Mouse (Mus musculus) G1E (cell line): Measurements from ENCODE around the gene Cebpb. TPM values are rescaled to one million over a fixed set of nuclear protein-coding genes. Genes with fewer than 3 reads are reported as not detected.
A peak's percentile ranks its signal among the peaks of the same experiment; 100 is the strongest.

Experiments used
- ATAC-seq: 2 replicates; pipeline ENCODE4 v1.8.0; 2016; ENCODE audit warnings: mild to moderate bottlenecking; ENCODE audit not compliant: insufficient number of reproducible peaks, poor library complexity, low FRiP score, severe bottlenecking; ENCODE audit errors: extremely low read depth
- DNase-seq: peaks from one replicate; pipeline ENCODE4 v3.0.0; 2012; ENCODE audit warnings: low spot score
- H3K27me3 ChIP-seq: 2 replicates; pipeline ENCODE4 v1.6.1; 2012; ENCODE audit warnings: mild to moderate bottlenecking, low read length, inconsistent platforms; ENCODE audit not compliant: insufficient read depth
- H3K36me3 ChIP-seq: replicated peaks from 2 replicates; pipeline ENCODE3; 2012; ENCODE audit warnings: mild to moderate bottlenecking, inconsistent platforms
- H3K4me1 ChIP-seq: 2 replicates; pipeline ENCODE4 v1.6.1; 2012; ENCODE audit warnings: low read depth, low read length, inconsistent platforms, mixed read lengths; ENCODE audit not compliant: insufficient read depth
- H3K4me3 ChIP-seq: 2 replicates; pipeline ENCODE4 v1.5.1; 2012; ENCODE audit warnings: low read depth, mild to moderate bottlenecking, inconsistent platforms, low read length, moderate library complexity, mixed read lengths
- H3K9me3 ChIP-seq: replicated peaks from 2 replicates; pipeline ENCODE4 v1.6.1; 2012; ENCODE audit warnings: inconsistent platforms
- CTCF ChIP-seq: IDR thresholded peaks from 2 replicates; pipeline ENCODE4 v1.5.1; 2012; ENCODE audit warnings: low read depth, low read length, inconsistent platforms, mixed read lengths
- GATA1 ChIP-seq: IDR thresholded peaks from 2 replicates; pipeline ENCODE4 v1.6.1; 2012; ENCODE audit warnings: borderline replicate concordance, low read length, inconsistent platforms, mixed read lengths
- GATA2 ChIP-seq: IDR thresholded peaks from 2 replicates; pipeline ENCODE4 v1.6.1; 2012; ENCODE audit warnings: low read depth, low read length, inconsistent platforms, borderline replicate concordance
- POLR2AphosphoS5 ChIP-seq: IDR thresholded peaks from 2 replicates; pipeline ENCODE4 v1.6.1; 2012; ENCODE audit warnings: low read depth, low read length, inconsistent platforms; ENCODE audit not compliant: insufficient replicate concordance
- TAL1 ChIP-seq: conservative IDR thresholded peaks from 2 replicates; pipeline ENCODE4 v1.6.1; 2012; ENCODE audit warnings: low read depth, low read length, inconsistent platforms, mixed read lengths
- polyA plus RNA-seq: library from polyadenylated mRNA; stranded (reverse); fragments of >175 nt; gene quantifications from 2 replicates; pipeline ENCODE4 v1.2.3, GENCODE M21; 2012
- total RNA-seq, 2 experiments: library from RNA; stranded (forward) in 1 of 2; stranded (reverse) in 1 of 2; fragments of 200-1000 nt in 1 of 2; fragments of >200 nt in 1 of 2; fragmentation: Nextera tagmentation in 1 of 2; gene quantifications; 2 replicates each; pipeline ENCODE4 v1.2.3; 2014 to 2017

Cebpb gene
- total and polyA plus RNA-seq, 3 experiments, result 12.5 to 61.6 (median 12.9) TPM

DNA sequence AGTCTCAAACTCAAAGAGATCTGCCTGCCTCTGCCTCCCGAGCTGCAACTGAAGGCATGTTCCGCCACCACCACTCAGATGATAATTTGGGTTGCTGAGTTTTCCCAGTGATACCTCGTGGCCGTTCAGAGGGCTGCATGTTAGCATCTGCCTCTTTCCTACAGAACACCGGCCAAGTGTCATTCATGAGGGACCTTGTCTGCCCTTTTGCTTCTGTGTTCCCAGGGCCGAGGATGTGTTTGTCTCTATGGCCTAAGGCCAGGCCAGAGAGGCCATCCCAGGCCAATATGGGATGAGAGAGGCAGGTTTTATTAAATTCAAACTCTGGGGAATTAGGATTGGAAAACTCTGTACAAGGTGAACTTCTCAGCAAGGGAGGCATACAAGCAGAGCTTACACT lies 25.6 kb downstream of the Cebpb start:
- no peak for ATAC-seq

DNA sequence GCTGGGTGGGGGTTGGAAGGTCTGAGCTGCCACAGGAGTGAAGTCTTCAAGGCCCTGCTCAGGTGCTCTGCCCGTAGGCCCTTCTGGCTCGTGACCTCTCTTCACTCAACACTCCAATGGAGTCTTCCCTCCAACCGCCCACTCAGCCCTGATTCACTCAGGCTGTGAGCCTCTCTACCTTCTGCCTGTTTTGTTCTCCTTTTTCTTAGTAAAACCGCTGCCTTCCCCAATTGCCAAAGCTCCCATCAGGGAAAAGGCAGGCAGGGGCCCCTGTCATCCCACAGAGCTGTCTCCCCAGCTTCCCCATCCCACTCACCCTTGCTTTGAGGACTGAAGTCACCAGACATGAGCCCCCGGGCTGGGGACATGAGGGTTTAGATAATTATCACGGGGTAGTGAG lies 26.3 kb downstream of the Cebpb start:
- peaks cover 53% of the 10 kb centered on the region for H3K4me1 ChIP-seq
- DNase-seq (no peak), ATAC-seq (0 out of 2 replicates have a peak, but pooled peaks have one; percentile 4)
- peaks cover 49% of the 10 kb centered on the region for H3K27me3 ChIP-seq
- H3K9me3 ChIP-seq, result peaks cover 3% of the 10 kb centered on the region
- H3K4me3 ChIP-seq, result no peak overlapping the region; the same call in 1 of the 2 replicates
- TF ChIP-seq GATA2 (no peak), CTCF (no peak), TAL1 (no peak), POLR2AphosphoS5 (no peak), GATA1 (no peak)
- no peaks in the 10 kb centered on the region for H3K36me3 ChIP-seq

More for the DNA sequence above, 25.6 kb downstream of the Cebpb start:
- peaks cover 3% of the 10 kb centered on the region for H3K9me3 ChIP-seq
- TF ChIP-seq GATA1, result no peak
- TF ChIP-seq POLR2AphosphoS5, result no peak
- no peak for TF ChIP-seq GATA2
- no peak for TF ChIP-seq TAL1
- no peak for TF ChIP-seq CTCF
- no peak overlapping the region for H3K4me3 ChIP-seq
- H3K36me3 ChIP-seq, result no peaks in the 10 kb centered on the region
- no peak for DNase-seq
- peaks cover 59% of the 10 kb centered on the region for H3K4me1 ChIP-seq
- H3K27me3 ChIP-seq, result peaks cover 48% of the 10 kb centered on the region

DNA sequence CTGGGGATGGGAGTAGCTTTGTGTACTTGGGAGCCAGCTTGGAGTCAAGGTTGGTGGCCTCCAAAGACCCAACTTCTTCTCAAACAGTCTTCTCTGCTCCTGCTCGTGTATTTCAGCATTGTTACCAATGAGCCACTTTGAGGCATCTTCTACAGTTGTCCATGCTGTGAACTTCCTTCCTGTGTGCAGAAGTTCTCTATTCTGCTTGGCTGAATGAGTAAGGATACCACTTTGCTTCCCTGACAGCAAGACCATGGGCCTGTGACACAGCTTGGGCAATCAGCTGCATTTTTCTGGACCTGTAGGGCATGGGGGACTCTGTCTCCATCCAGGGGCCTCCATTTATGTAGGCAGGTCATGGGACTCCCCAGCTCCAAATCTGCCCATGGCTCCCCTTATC lies 28.5 kb downstream of the Cebpb start:
- H3K4me3 ChIP-seq, result no peak overlapping the region
- peaks cover 3% of the 10 kb centered on the region for H3K9me3 ChIP-seq
- peaks cover 48% of the 10 kb centered on the region for H3K4me1 ChIP-seq
- DNase-seq, result no peak
- ATAC-seq, result no peak
- H3K36me3 ChIP-seq, result no peaks in the 10 kb centered on the region
- peaks cover 51% of the 10 kb centered on the region for H3K27me3 ChIP-seq
- TF ChIP-seq POLR2AphosphoS5, result no peak
- TF ChIP-seq GATA1, result no peak
- no peak for TF ChIP-seq GATA2
- TF ChIP-seq CTCF, result no peak
- no peak for TF ChIP-seq TAL1

DNA sequence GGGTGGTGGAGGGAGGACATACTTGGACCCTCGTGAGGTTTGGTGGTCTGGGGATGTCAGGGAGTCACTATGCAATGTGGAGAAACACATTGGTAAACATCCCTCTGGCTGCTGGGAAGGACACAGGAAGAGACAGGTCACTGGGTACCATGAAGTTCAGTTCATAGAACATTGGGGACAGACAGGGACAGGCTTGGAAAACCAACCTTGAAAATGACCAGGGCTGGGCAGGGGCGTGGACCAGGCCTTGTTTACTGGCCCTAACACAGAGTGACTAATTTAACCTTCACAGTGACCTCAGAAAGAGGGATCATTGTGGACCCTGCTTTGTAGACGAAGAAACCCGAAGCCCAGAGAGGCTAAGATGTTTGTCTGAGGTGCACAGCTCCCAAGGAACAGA lies 30.8 kb downstream of the Cebpb start:
- Histone ChIP-seq H3K36me3 (no peaks in the 10 kb centered on the region), H3K4me1 (peaks cover 50% of the 10 kb centered on the region), H3K4me3 (no peak overlapping the region), H3K9me3 (no peaks in the 10 kb centered on the region), H3K27me3 (peaks cover 71% of the 10 kb centered on the region)
- no peak for DNase-seq
- ATAC-seq, result no peak
- no peak for TF ChIP-seq GATA1
- no peak for TF ChIP-seq GATA2

DNA sequence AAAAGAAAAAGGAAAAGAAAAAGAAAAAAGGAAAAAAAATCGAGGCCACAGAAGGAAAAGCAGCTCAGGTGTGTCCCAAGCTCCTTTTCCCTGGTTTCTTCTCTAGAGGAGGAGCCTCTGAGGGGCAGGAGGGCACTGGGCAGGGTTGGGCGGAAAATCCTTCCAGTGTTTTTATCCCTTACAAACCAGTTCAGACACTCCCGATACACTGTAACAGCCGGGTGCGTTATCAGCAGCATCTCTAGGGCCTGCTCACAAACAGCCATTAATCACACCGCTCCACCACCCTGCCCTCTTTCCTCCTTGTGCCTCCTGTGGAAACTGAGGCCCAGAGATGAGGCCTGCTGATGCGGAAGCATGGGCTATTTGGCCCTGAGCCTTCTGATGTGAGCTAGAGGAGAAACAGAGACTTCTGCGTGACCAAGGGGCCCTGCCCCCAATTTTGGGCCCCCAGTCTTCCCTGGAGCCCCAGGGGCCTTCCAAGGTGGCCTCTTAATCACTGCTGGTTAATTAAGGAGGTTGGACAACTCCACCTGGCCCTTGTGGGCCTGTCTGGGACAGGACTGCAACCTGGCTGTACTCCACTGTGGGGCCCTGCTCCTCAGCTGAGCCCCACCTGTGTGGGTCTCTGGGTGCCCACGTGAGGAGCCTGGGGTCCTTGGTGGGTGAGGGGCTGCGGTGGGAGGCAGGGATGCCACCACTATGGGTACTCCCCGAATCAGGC lies 32.6 kb downstream of the Cebpb start:
- no peak overlapping the region for H3K4me3 ChIP-seq
- H3K36me3 ChIP-seq, result no peaks in the 10 kb centered on the region
- no peak for DNase-seq
- peaks cover 41% of the 10 kb centered on the region for H3K4me1 ChIP-seq
- no peak for ATAC-seq
- H3K27me3 ChIP-seq, result peaks cover 79% of the 10 kb centered on the region
- no peaks in the 10 kb centered on the region for H3K9me3 ChIP-seq
- no peak for TF ChIP-seq CTCF
- TF ChIP-seq GATA2, result no peak
- no peak for TF ChIP-seq GATA1
- TF ChIP-seq TAL1, result no peak
- TF ChIP-seq POLR2AphosphoS5, result no peak

DNA sequence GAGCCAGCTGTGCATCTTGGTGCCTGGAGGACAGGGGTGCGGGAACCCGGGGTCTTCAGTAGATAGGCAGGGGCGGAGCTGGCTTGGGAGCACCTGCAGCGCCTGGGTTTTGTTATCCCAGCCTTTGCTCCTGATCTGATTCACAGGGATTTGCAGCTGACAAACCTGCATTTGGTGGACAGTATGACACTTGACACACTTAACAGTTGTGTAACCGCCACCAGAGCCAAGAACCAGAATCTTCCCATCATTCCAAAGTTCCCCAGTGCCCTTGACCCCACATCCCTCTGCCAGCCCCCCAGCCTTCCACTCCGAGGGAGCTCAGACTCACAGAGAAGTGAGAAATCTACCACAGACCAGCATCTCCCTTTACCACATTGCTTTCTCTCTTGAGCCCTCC lies 33.8 kb downstream of the Cebpb start:
- Histone ChIP-seq H3K36me3 (no peaks in the 10 kb centered on the region), H3K4me3 (no peak overlapping the region), H3K4me1 (peaks cover 35% of the 10 kb centered on the region), H3K9me3 (no peaks in the 10 kb centered on the region), H3K27me3 (peaks cover 88% of the 10 kb centered on the region)
- TF ChIP-seq POLR2AphosphoS5 (no peak), GATA2 (no peak), TAL1 (no peak), GATA1 (no peak), CTCF (no peak)
- ATAC-seq, result no peak
- DNase-seq, result no peak
